Mouse (Mus musculus) T-helper 2 cell (primary cell): ENCODE measurements at regions not wholly inside any gene's neighbourhood (a gene's known extent, or its start where the extent isn't known, plus 50 kb on each side); places are given as distances from the start of the nearest gene placed in this dataset.

Experiments
- in situ Hi-C: fragments of 300-600 bp; cut with MboI, MseI; formaldehyde crosslinking; loops from one replicate; pipeline ENCODE4 v1.15.1; 2025; ENCODE audit warnings: high pct_unique_total_duplicates

GRCm38 (mm10) chr16:29790064-29790463 lies 210.9 kb downstream of the Opa1 start:
- in situ Hi-C loops = no loop called here

- in situ Hi-C loops = no loop called here
These were observed 220.1 kb downstream of the Opa1 start for GRCm38 (mm10) chr16:29799250-29799649.

- in situ Hi-C loops = no loop called here
These were observed 220.8 kb downstream of the Opa1 start for GRCm38 (mm10) chr16:29799893-29800292.

GRCm38 (mm10) chr16:29800457-29800856 lies 221.3 kb downstream of the Opa1 start:
- in situ Hi-C loops = no loop called here

- in situ Hi-C loops = no loop called here
These were observed 223.0 kb downstream of the Opa1 start for GRCm38 (mm10) chr16:29802085-29802484.

GRCm38 (mm10) chr16:29802603-29803002 lies 223.5 kb downstream of the Opa1 start:
- in situ Hi-C loops = no loop called here

GRCm38 (mm10) chr16:29807859-29808258 lies 228.7 kb downstream of the Opa1 start:
- in situ Hi-C loops = no loop called here

- in situ Hi-C loops = no loop called here
These were observed 229.7 kb downstream of the Opa1 start for GRCm38 (mm10) chr16:29808851-29809250.

- in situ Hi-C loops = loop anchor here (5.0 kb wide), 1 partner anchor 374 kb away; no protein-coding TSS in a partner anchor
These were observed 234.4 kb downstream of the Opa1 start for GRCm38 (mm10) chr16:29813411-29814038.

GRCm38 (mm10) chr16:29814039-29814438 lies 234.9 kb downstream of the Opa1 start:
- in situ Hi-C loops = loop anchor here (5.0 kb wide), 1 partner anchor 373 kb away; no protein-coding TSS in a partner anchor

GRCm38 (mm10) chr16:29814655-29815054 lies 235.5 kb downstream of the Opa1 start:
- in situ Hi-C loops = loop anchor here (5.0 kb wide), 1 partner anchor 373 kb away; no protein-coding TSS in a partner anchor

GRCm38 (mm10) chr16:29815200-29815599 lies 236.1 kb downstream of the Opa1 start:
- in situ Hi-C loops = no loop called here

- in situ Hi-C loops = no loop called here
These were observed 236.7 kb downstream of the Opa1 start for GRCm38 (mm10) chr16:29815632-29816337.

- in situ Hi-C loops = no loop called here
These were observed 237.7 kb downstream of the Opa1 start for GRCm38 (mm10) chr16:29816681-29817369.

- in situ Hi-C loops = no loop called here
These were observed 239.8 kb downstream of the Opa1 start for GRCm38 (mm10) chr16:29818807-29819440.

GRCm38 (mm10) chr16:29820704-29821103 lies 241.6 kb downstream of the Opa1 start:
- in situ Hi-C loops = no loop called here

- in situ Hi-C loops = no loop called here
These were observed 242.1 kb upstream of the Hes1 start for GRCm38 (mm10) chr16:29822110-29822509.

- in situ Hi-C loops = no loop called here
These were observed 241.3 kb upstream of the Hes1 start for GRCm38 (mm10) chr16:29822843-29823401.

- in situ Hi-C loops = no loop called here
These were observed 237.3 kb upstream of the Hes1 start for GRCm38 (mm10) chr16:29826927-29827326.

- in situ Hi-C loops = no loop called here
These were observed 236.4 kb upstream of the Hes1 start for GRCm38 (mm10) chr16:29827776-29828175.

- in situ Hi-C loops = no loop called here
These were observed 234.7 kb upstream of the Hes1 start for GRCm38 (mm10) chr16:29829457-29829856.

- in situ Hi-C loops = no loop called here
These were observed 234.1 kb upstream of the Hes1 start for GRCm38 (mm10) chr16:29830101-29830500.
